Mouse (Mus musculus) midbrain, embryonic 15.5 days (tissue): ENCODE results near the gene Smtnl2. TPM values are rescaled to one million over a fixed set of nuclear protein-coding genes. Genes with fewer than 3 reads are reported as not detected.
"Not testable (repeated sequence)": the region's sequence is repeated elsewhere in the genome, so short reads cannot be mapped to it uniquely, and the experiment has no call there.

Source experiments
- ATAC-seq: fragments of 200-750 bp; cut with Nextera tagmentation; replicated peaks from 2 replicates; pipeline ENCODE4 v1.8.0; 2017; ENCODE audit warnings: moderate TSS enrichment
- H3K27ac ChIP-seq: fragments of 300-500 bp; sonication (generic); 2 replicates; pipeline ENCODE4 v1.5.1; 2015; ENCODE audit warnings: mild to moderate bottlenecking, inconsistent platforms
- H3K27me3 ChIP-seq: fragments of 300-500 bp; sonication (generic); replicated peaks from 2 replicates; pipeline ENCODE4 v1.6.1; 2015; ENCODE audit warnings: inconsistent platforms
- H3K36me3 ChIP-seq: fragments of 300-500 bp; sonication (generic); replicated peaks from 2 replicates; pipeline ENCODE4 v1.6.1; 2015; ENCODE audit warnings: inconsistent platforms
- H3K4me1 ChIP-seq: fragments of 300-500 bp; sonication (generic); 2 replicates; pipeline ENCODE4 v1.6.1; 2015; ENCODE audit warnings: inconsistent platforms
- H3K4me2 ChIP-seq: fragments of 300-500 bp; sonication (generic); 2 replicates; pipeline ENCODE4 v1.6.1; 2015; ENCODE audit warnings: inconsistent platforms, mild to moderate bottlenecking, moderate library complexity
- H3K4me3 ChIP-seq: fragments of 300-500 bp; sonication (generic); 2 replicates; pipeline ENCODE4 v1.5.1; 2015; ENCODE audit warnings: mild to moderate bottlenecking, inconsistent platforms
- H3K9ac ChIP-seq: fragments of 300-500 bp; sonication (generic); 2 replicates; pipeline ENCODE4 v1.6.1; 2015; ENCODE audit warnings: mild to moderate bottlenecking, inconsistent platforms
- H3K9me3 ChIP-seq: fragments of 300-500 bp; sonication (generic); 2 replicates; pipeline ENCODE4 v1.6.1; 2016; ENCODE audit warnings: inconsistent platforms
- WGBS: fragments of 180-500 bp; shearing (Covaris S2); methylation state at CpG from one replicate; pipeline ENCODE4 v1.1.7; 2015; ENCODE audit warnings: mixed read lengths; 5-methylcytosine and 5-hydroxymethylcytosine counted together
- polyA plus RNA-seq: library from polyadenylated mRNA; unstranded; fragments of >200 nt; fragmentation: Nextera tagmentation; extraction: Ambion mirVana; gene quantifications from 2 replicates; pipeline ENCODE4 v1.2.1, GENCODE M21; 2015

Gene Smtnl2
- polyA plus RNA-seq, result 8.1 and 9.3 TPM in 2 replicates

- Histone ChIP-seq H3K4me3 (peak within 1 kb of the TSS; percentile 54), H3K36me3 (no peaks in the 10 kb centered on the region), H3K27ac (peak within 1 kb of the TSS; percentile 58), H3K4me2 (peak within 1 kb of the TSS; percentile 95), H3K9ac (peak within 1 kb of the TSS; percentile 57), H3K27me3 (peaks cover 21% of the 10 kb centered on the region), H3K4me1 (peaks cover 17% of the 10 kb centered on the region), H3K9me3 (no peaks in the 10 kb centered on the region)
- under 1% methylated on average over 81 of the region's 86 CpGs for WGBS
- peak; percentile 87 for ATAC-seq
Observed at GRCm38 (mm10) chr11:72411093-72411921, at the start of gene Smtnl2. Gene Smtnl2, minus strand, starts transcription at chr11:72411713.

GRCm38 (mm10) chr11:72458502-72458901 is 47.0 kb upstream of the Smtnl2 start:
- Histone ChIP-seq H3K4me2 (no peak overlapping the region), H3K27me3 (no peaks in the 10 kb centered on the region), H3K27ac (no peak overlapping the region), H3K9ac (no peak overlapping the region), H3K36me3 (no peaks in the 10 kb centered on the region), H3K9me3 (no peaks in the 10 kb centered on the region), H3K4me1 (no peaks in the 10 kb centered on the region), H3K4me3 (no peak overlapping the region)
- no peak for ATAC-seq
- 84% methylated on average over 3 of the region's 3 CpGs for WGBS

GRCm38 (mm10) chr11:72457995-72458496 is 46.5 kb upstream of the Smtnl2 start:
- Histone ChIP-seq H3K27me3 (no peaks in the 10 kb centered on the region), H3K4me1 (no peaks in the 10 kb centered on the region), H3K27ac (no peak overlapping the region), H3K36me3 (no peaks in the 10 kb centered on the region), H3K9me3 (no peaks in the 10 kb centered on the region), H3K9ac (no peak overlapping the region), H3K4me3 (no peak overlapping the region), H3K4me2 (no peak overlapping the region)
- ATAC-seq, result no peak
- WGBS, result 73% methylated on average over 12 of the region's 12 CpGs

GRCm38 (mm10) chr11:72455694-72456093 is 44.2 kb upstream of the Smtnl2 start:
- 28% methylated on average over 5 of the region's 5 CpGs for WGBS
- H3K4me1 ChIP-seq, result no peaks in the 10 kb centered on the region
- H3K9me3 ChIP-seq, result no peaks in the 10 kb centered on the region
- ATAC-seq, result no peak
- peaks cover 15% of the 10 kb centered on the region for H3K36me3 ChIP-seq
- H3K4me2 ChIP-seq, result no peak overlapping the region
- no peak overlapping the region for H3K27ac ChIP-seq
- H3K9ac ChIP-seq, result no peak overlapping the region
- H3K27me3 ChIP-seq, result no peaks in the 10 kb centered on the region
- no peak overlapping the region for H3K4me3 ChIP-seq

- WGBS, result 63% methylated on average over 15 of the region's 15 CpGs
- H3K9ac ChIP-seq, result no peak overlapping the region
- H3K36me3 ChIP-seq, result peaks cover 37% of the 10 kb centered on the region
Observed at GRCm38 (mm10) chr11:72453105-72453953, 41.8 kb upstream of the Smtnl2 start.

GRCm38 (mm10) chr11:72452140-72452665 is 40.7 kb upstream of the Smtnl2 start:
- Histone ChIP-seq H3K4me2 (no peak overlapping the region), H3K27ac (no peak overlapping the region), H3K36me3 (peaks cover 48% of the 10 kb centered on the region), H3K9me3 (no peaks in the 10 kb centered on the region), H3K27me3 (no peaks in the 10 kb centered on the region), H3K4me1 (no peaks in the 10 kb centered on the region), H3K9ac (no peak overlapping the region), H3K4me3 (no peak overlapping the region)
- ATAC-seq, result no peak
- WGBS, result 90% methylated on average over 3 of the region's 3 CpGs

More at GRCm38 (mm10) chr11:72453105-72453953, 41.8 kb upstream of the Smtnl2 start:
- Histone ChIP-seq H3K4me3 (no peak overlapping the region), H3K4me1 (no peaks in the 10 kb centered on the region), H3K4me2 (no peak overlapping the region), H3K27me3 (no peaks in the 10 kb centered on the region), H3K9me3 (no peaks in the 10 kb centered on the region), H3K27ac (no peak overlapping the region)
- ATAC-seq, result no peak

GRCm38 (mm10) chr11:72447475-72447874 is 36.0 kb upstream of the Smtnl2 start:
- no peak for ATAC-seq
- Histone ChIP-seq H3K4me3 (no peak overlapping the region), H3K9ac (no peak overlapping the region), H3K27ac (no peak overlapping the region), H3K9me3 (no peaks in the 10 kb centered on the region), H3K27me3 (no peaks in the 10 kb centered on the region), H3K4me1 (peaks cover 5% of the 10 kb centered on the region), H3K4me2 (no peak overlapping the region), H3K36me3 (peaks cover 92% of the 10 kb centered on the region)
- WGBS, result 89% methylated on average over 8 of the region's 8 CpGs

GRCm38 (mm10) chr11:72446311-72447105 is 35.0 kb upstream of the Smtnl2 start:
- Histone ChIP-seq H3K27me3 (no peaks in the 10 kb centered on the region), H3K9me3 (no peaks in the 10 kb centered on the region), H3K27ac (no peak overlapping the region), H3K9ac (no peak overlapping the region), H3K4me1 (peaks cover 14% of the 10 kb centered on the region), H3K4me3 (no peak overlapping the region), H3K4me2 (no peak overlapping the region), H3K36me3 (peaks cover 84% of the 10 kb centered on the region)
- no peak for ATAC-seq
- 89% methylated on average over 6 of the region's 6 CpGs for WGBS

GRCm38 (mm10) chr11:72440965-72441664 is 29.6 kb upstream of the Smtnl2 start, which contains the start of gene Mybbp1a:
Gene Mybbp1a, plus strand, starts transcription at chr11:72441355.
- H3K27ac ChIP-seq, result peak within 1 kb of the TSS; percentile 97
- no peaks in the 10 kb centered on the region for H3K27me3 ChIP-seq
- H3K9me3 ChIP-seq, result no peaks in the 10 kb centered on the region
- peaks cover 14% of the 10 kb centered on the region for H3K4me1 ChIP-seq
- peak within 1 kb of the TSS; percentile 71 for H3K9ac ChIP-seq
- peak within 1 kb of the TSS; percentile 84 for H3K4me3 ChIP-seq
- under 1% methylated on average over 46 of the region's 46 CpGs for WGBS
- peaks cover 32% of the 10 kb centered on the region for H3K36me3 ChIP-seq
- ATAC-seq, result peak; percentile 96
- peak within 1 kb of the TSS; percentile 80 for H3K4me2 ChIP-seq

GRCm38 (mm10) chr11:72440597-72440964 is 29.1 kb upstream of the Smtnl2 start:
- H3K36me3 ChIP-seq, result peaks cover 27% of the 10 kb centered on the region
- peak; percentile 22; the same call in 1 of the 2 replicates for ATAC-seq
- not testable (repeated sequence) for H3K9me3 ChIP-seq, H3K27me3 ChIP-seq
- H3K27ac ChIP-seq, result peak overlapping the region; percentile 97
- peak overlapping the region; percentile 71 for H3K9ac ChIP-seq
- WGBS, result 40% methylated on average over 6 of the region's 6 CpGs
- peaks cover 14% of the 10 kb centered on the region for H3K4me1 ChIP-seq
- peak overlapping the region; percentile 80 for H3K4me2 ChIP-seq
- H3K4me3 ChIP-seq, result peak overlapping the region; percentile 84

- Histone ChIP-seq H3K4me2 (no peak overlapping the region), H3K9ac (no peak overlapping the region), H3K36me3 (peaks cover 8% of the 10 kb centered on the region), H3K27ac (no peak overlapping the region), H3K27me3 (no peaks in the 10 kb centered on the region), H3K9me3 (no peaks in the 10 kb centered on the region), H3K4me3 (no peak overlapping the region), H3K4me1 (peaks cover 14% of the 10 kb centered on the region)
- ATAC-seq, result no peak
- WGBS, result 73% methylated on average over 4 of the region's 4 CpGs
Observed at GRCm38 (mm10) chr11:72438411-72438810, 26.9 kb upstream of the Smtnl2 start.
